Mouse (Mus musculus): ENCODE data around the gene Slc47a1.

DNA sequence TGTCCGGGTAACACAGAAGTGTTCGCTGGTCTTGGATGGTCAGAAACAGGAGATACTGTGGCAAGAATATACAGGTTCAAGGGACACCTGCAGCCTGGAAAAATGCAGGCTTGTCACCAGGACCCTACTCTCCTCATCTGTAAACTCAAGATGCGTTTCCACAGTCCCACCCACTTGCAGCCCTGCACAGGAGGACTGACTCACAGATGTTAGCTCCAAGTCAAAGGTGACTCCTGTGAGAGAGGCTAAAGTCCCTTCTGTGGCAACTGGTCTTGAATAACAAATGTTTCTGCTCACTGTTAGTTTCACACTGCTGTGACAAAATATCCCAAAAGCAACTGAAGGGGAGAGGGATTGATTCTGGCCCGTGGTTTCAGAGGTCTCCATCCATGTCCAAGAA lies 506 bp upstream of the Slc47a1 start:
- TF ChIP-seq EP300 (IDR thresholded peaks at IDR 0.05; ENCODE audit: low read depth) (no peak), CTCF (IDR thresholded peaks at IDR 0.05; ENCODE audit: low read depth) (no peak)

Measured in liver, embryonic 14.5 days (tissue).